Mouse (Mus musculus) cerebellum, adult 2 months (tissue): ENCODE results near the gene Grk5. TPM values are rescaled to one million over a fixed set of nuclear protein-coding genes. Genes with fewer than 3 reads are reported as not detected.
"Not testable (repeated sequence)": the region's sequence is repeated elsewhere in the genome, so short reads cannot be mapped to it uniquely, and the experiment has no call there.

ENCODE experiments used
- DNase-seq, 2 experiments: peaks; one replicate each; pipeline ENCODE4 v3.0.0; 2021
- H3K27ac ChIP-seq: fragments of 200-500 bp; 2 replicates; pipeline ENCODE4 v1.5.1; 2012; ENCODE audit warnings: low read length, control low read depth, inconsistent platforms; ENCODE audit not compliant: insufficient read depth
- H3K27me3 ChIP-seq: fragments of 200-500 bp; 2 replicates; pipeline ENCODE4 v1.6.1; 2012; ENCODE audit warnings: inconsistent platforms, mild to moderate bottlenecking, low read length, moderate library complexity; ENCODE audit not compliant: control insufficient read depth, insufficient read depth
- H3K4me1 ChIP-seq: fragments of 200-500 bp; 2 replicates; pipeline ENCODE4 v1.6.1; 2011; ENCODE audit warnings: low read length; ENCODE audit not compliant: control insufficient read depth, insufficient read depth
- H3K4me3 ChIP-seq: fragments of 200-500 bp; replicated peaks from 2 replicates; pipeline ENCODE3; 2011; ENCODE audit warnings: mild to moderate bottlenecking, low read depth, low read length, control low read depth; ENCODE audit not compliant: insufficient read depth
- CTCF ChIP-seq: fragments of 200-500 bp; IDR thresholded peaks from 2 replicates; pipeline ENCODE4 v1.5.1; 2011; ENCODE audit warnings: low read depth, mild to moderate bottlenecking, control low read depth, low read length, moderate library complexity, borderline replicate concordance; ENCODE audit not compliant: insufficient read depth
- POLR2A ChIP-seq: fragments of 200-500 bp; IDR thresholded peaks from 2 replicates; pipeline ENCODE4 v1.6.1; 2011; ENCODE audit warnings: low read length, control low read depth, borderline replicate concordance; ENCODE audit not compliant: insufficient read depth
- whole genome bisulfite sequencing: fragments of 180-500 bp; shearing (Covaris S2); methylation state at CpG from one replicate; pipeline ENCODE4 v1.1.7; 2018; 5-methylcytosine and 5-hydroxymethylcytosine counted together
- polyA plus RNA-seq: library from polyadenylated mRNA; depleted of rRNA; stranded (reverse); fragments of >200 nt; gene quantifications from 2 replicates; pipeline ENCODE4 v1.2.3, GENCODE M21; 2012; rRNA removed

Gene Grk5
- polyA plus RNA-seq, result 9.6 and 11.0 TPM in 2 replicates

GRCm38 (mm10) chr19:60889714-60890315, at the start of gene Grk5:
Gene Grk5 (plus strand): TSS chr19:60889749.
- TF ChIP-seq CTCF (peak; percentile 75; the same call in 1 of the 2 replicates), POLR2A (peak; percentile 33; the same call in 1 of the 2 replicates)
- Histone ChIP-seq H3K27me3 (no peaks in the 10 kb centered on the region), H3K27ac (peak within 1 kb of the TSS; percentile 68), H3K4me3 (peak within 1 kb of the TSS; percentile 61), H3K4me1 (no peaks in the 10 kb centered on the region)
- under 1% methylated on average over 55 of the region's 55 CpGs for WGBS
- DNase-seq, result peak; percentile 95 to 97

GRCm38 (mm10) chr19:60843324-60843723, 46.2 kb upstream of the Grk5 start:
- no peaks in the 10 kb centered on the region for H3K27me3 ChIP-seq
- no peak for DNase-seq
- H3K27ac ChIP-seq, result no peak overlapping the region
- TF ChIP-seq CTCF (no peak), POLR2A (no peak)
- no peak overlapping the region for H3K4me3 ChIP-seq
- no peaks in the 10 kb centered on the region for H3K4me1 ChIP-seq

GRCm38 (mm10) chr19:60845731-60846130, 43.8 kb upstream of the Grk5 start:
- no peak overlapping the region for H3K27ac ChIP-seq
- no peak for DNase-seq
- H3K27me3 ChIP-seq, result no peaks in the 10 kb centered on the region
- H3K4me1 ChIP-seq, result no peaks in the 10 kb centered on the region
- H3K4me3 ChIP-seq, result no peak overlapping the region
- TF ChIP-seq POLR2A (no peak), CTCF (no peak)

- TF ChIP-seq POLR2A, result peak; percentile 86
- no peak for TF ChIP-seq CTCF
- DNase-seq, result peak; percentile 92
Observed at GRCm38 (mm10) chr19:60860868-60861700, 28.5 kb upstream of the Grk5 start, which contains the start of gene Sfxn4. Gene Sfxn4 (minus strand): TSS chr19:60861479.

GRCm38 (mm10) chr19:60866169-60866568, 23.4 kb upstream of the Grk5 start:
- H3K4me1 ChIP-seq, H3K4me3 ChIP-seq, H3K27me3 ChIP-seq, DNase-seq, H3K27ac ChIP-seq: not testable (repeated sequence)
- WGBS, result 97% methylated on average over 4 of the region's 4 CpGs

More at GRCm38 (mm10) chr19:60860868-60861700, 28.5 kb upstream of the Grk5 start, which contains the start of gene Sfxn4:
- 3% methylated on average over 30 of the region's 30 CpGs for WGBS
- no peaks in the 10 kb centered on the region for H3K4me1 ChIP-seq
- peak within 1 kb of the TSS; percentile 87 for H3K4me3 ChIP-seq
- peak within 1 kb of the TSS; percentile 76 for H3K27ac ChIP-seq
- H3K27me3 ChIP-seq, result no peaks in the 10 kb centered on the region

GRCm38 (mm10) chr19:60870489-60870888, 19.1 kb upstream of the Grk5 start:
- DNase-seq, result no peak
- TF ChIP-seq CTCF, result no peak
- TF ChIP-seq POLR2A, result no peak
- Histone ChIP-seq H3K4me3 (no peak overlapping the region), H3K4me1 (no peaks in the 10 kb centered on the region), H3K27me3 (no peaks in the 10 kb centered on the region), H3K27ac (no peak overlapping the region)
- WGBS, result 78% methylated on average over 1 of the region's 1 CpGs

- Histone ChIP-seq H3K27ac (no peak overlapping the region), H3K4me1 (no peaks in the 10 kb centered on the region), H3K4me3 (no peak overlapping the region), H3K27me3 (no peaks in the 10 kb centered on the region)
- TF ChIP-seq POLR2A (no peak), CTCF (no peak)
- no peak for DNase-seq
- WGBS, result 86% methylated on average over 5 of the region's 5 CpGs
Observed at GRCm38 (mm10) chr19:60871366-60871765, 18.2 kb upstream of the Grk5 start.

- Histone ChIP-seq H3K27ac (no peak overlapping the region), H3K4me3 (no peak overlapping the region), H3K27me3 (no peaks in the 10 kb centered on the region), H3K4me1 (no peaks in the 10 kb centered on the region)
- TF ChIP-seq CTCF (no peak), POLR2A (no peak)
- DNase-seq, result no peak
- WGBS, result 40% methylated on average over 1 of the region's 1 CpGs
Observed at GRCm38 (mm10) chr19:60872272-60872671, 17.3 kb upstream of the Grk5 start.
